Mouse (Mus musculus) heart, embryonic 16.5 days (tissue): ENCODE measurements around the gene Inca1. TPM values are rescaled to one million over a fixed set of nuclear protein-coding genes. Genes with fewer than 3 reads are reported as not detected.
A peak's percentile ranks its signal among the peaks of the same experiment; 100 is the strongest.

ENCODE experiments used
- ATAC-seq: fragments of 200-750 bp; cut with Nextera tagmentation; replicated peaks from 2 replicates; pipeline ENCODE4 v1.8.0; 2017; ENCODE audit warnings: moderate number of reproducible peaks; ENCODE audit not compliant: insufficient read depth, low FRiP score; ENCODE audit errors: extremely low read depth
- H3K27ac ChIP-seq: fragments of 300-500 bp; sonication (generic); 2 replicates; pipeline ENCODE4 v1.5.1; 2014; ENCODE audit warnings: mild to moderate bottlenecking, low read length, control low read depth, moderate library complexity
- H3K27me3 ChIP-seq: fragments of 300-500 bp; sonication (generic); 2 replicates; pipeline ENCODE4 v1.6.1; 2014; ENCODE audit warnings: low read length, mixed read lengths; ENCODE audit not compliant: control insufficient read depth, insufficient read depth
- H3K36me3 ChIP-seq: fragments of 300-500 bp; sonication (generic); 2 replicates; pipeline ENCODE4 v1.6.1; 2014; ENCODE audit not compliant: control insufficient read depth, insufficient read depth
- H3K4me1 ChIP-seq: fragments of 300-500 bp; sonication (generic); 2 replicates; pipeline ENCODE4 v1.6.1; 2014; ENCODE audit warnings: low read length, mixed read lengths; ENCODE audit not compliant: control insufficient read depth, insufficient read depth
- H3K4me2 ChIP-seq: fragments of 300-500 bp; sonication (generic); 2 replicates; pipeline ENCODE4 v1.6.1; 2014; ENCODE audit warnings: low read depth, mild to moderate bottlenecking, control low read depth, low read length
- H3K4me3 ChIP-seq: fragments of 300-500 bp; sonication (generic); 2 replicates; pipeline ENCODE4 v1.5.1; 2014; ENCODE audit warnings: mild to moderate bottlenecking, control low read depth, low read length
- H3K9ac ChIP-seq: fragments of 300-500 bp; sonication (generic); 2 replicates; pipeline ENCODE4 v1.6.1; 2014; ENCODE audit warnings: low read length, control low read depth
- H3K9me3 ChIP-seq: fragments of 300-500 bp; sonication (generic); replicated peaks from 2 replicates; pipeline ENCODE4 v1.6.1; 2016; ENCODE audit warnings: low read length; ENCODE audit not compliant: control insufficient read depth
- WGBS: fragments of 180-500 bp; shearing (Covaris S2); extraction: QIAGEN DNeasy Blood & Tissue Kit; methylation state at CpG from one replicate; pipeline ENCODE4 v1.1.7; 2014; 5-methylcytosine and 5-hydroxymethylcytosine counted together
- polyA plus RNA-seq: library from polyadenylated mRNA; unstranded; fragments of >200 nt; fragmentation: Nextera tagmentation; extraction: Ambion mirVana; gene quantifications from 2 replicates; pipeline ENCODE4 v1.2.1, GENCODE M21; 2015

The Inca1 gene
- polyA plus RNA-seq, 1 experiment from 2014 or later: 1.2 TPM

GRCm38 (mm10) chr11:70693504-70693903, 6.5 kb downstream of the Inca1 start:
- WGBS: 41% methylated on average over 3 of the region's 3 CpGs
- H3K27ac ChIP-seq: no peak overlapping the region

GRCm38 (mm10) chr11:70689578-70689977, 10.4 kb downstream of the Inca1 start:
- Histone ChIP-seq H3K4me2 (no peak overlapping the region), H3K9ac (no peak overlapping the region), H3K36me3 (peaks cover 4% of the 10 kb centered on the region; the same call in 1 of the 2 replicates), H3K27me3 (no peaks in the 10 kb centered on the region), H3K27ac (no peak overlapping the region), H3K4me3 (no peak overlapping the region), H3K4me1 (peaks cover 23% of the 10 kb centered on the region), H3K9me3 (no peaks in the 10 kb centered on the region)
- 40% methylated on average over 4 of the region's 4 CpGs for WGBS
- no peak for ATAC-seq

More at GRCm38 (mm10) chr11:70693504-70693903, 6.5 kb downstream of the Inca1 start:
- Histone ChIP-seq H3K4me3 (no peak overlapping the region), H3K27me3 (no peaks in the 10 kb centered on the region), H3K9ac (no peak overlapping the region), H3K9me3 (no peaks in the 10 kb centered on the region), H3K4me2 (no peak overlapping the region), H3K4me1 (peaks cover 11% of the 10 kb centered on the region), H3K36me3 (no peaks in the 10 kb centered on the region)
- no peak for ATAC-seq

- peaks cover 11% of the 10 kb centered on the region; the same call in 1 of the 2 replicates for H3K36me3 ChIP-seq
- H3K9me3 ChIP-seq: no peaks in the 10 kb centered on the region
- peak overlapping the region; percentile 86 for H3K4me3 ChIP-seq
- no peak for ATAC-seq
- peak overlapping the region; percentile 93 for H3K4me2 ChIP-seq
- 16% methylated on average over 8 of the region's 8 CpGs for WGBS
- peak overlapping the region; percentile 92 for H3K9ac ChIP-seq
- H3K27me3 ChIP-seq: no peaks in the 10 kb centered on the region
- H3K4me1 ChIP-seq: peaks cover 23% of the 10 kb centered on the region
- peak overlapping the region; percentile 92 for H3K27ac ChIP-seq
Observed at GRCm38 (mm10) chr11:70688372-70688771, 11.6 kb downstream of the Inca1 start.

- Histone ChIP-seq H3K4me3 (peak within 1 kb of the TSS; percentile 86), H3K9me3 (no peaks in the 10 kb centered on the region), H3K9ac (peak within 1 kb of the TSS; percentile 92), H3K36me3 (peaks cover 11% of the 10 kb centered on the region; the same call in 1 of the 2 replicates), H3K4me1 (peaks cover 23% of the 10 kb centered on the region), H3K27ac (peak within 1 kb of the TSS; percentile 92), H3K4me2 (peak within 1 kb of the TSS; percentile 93), H3K27me3 (no peaks in the 10 kb centered on the region)
- under 1% methylated on average over 55 of the region's 55 CpGs for WGBS
- peak; percentile 86 for ATAC-seq
Observed at GRCm38 (mm10) chr11:70687601-70688199, 12.3 kb downstream of the Inca1 start, which contains the start of gene Camta2. TSS of gene Camta2 (minus strand) at chr11:70688105.

GRCm38 (mm10) chr11:70686901-70687566, 12.9 kb downstream of the Inca1 start:
- 3% methylated on average over 16 of the region's 16 CpGs for WGBS

GRCm38 (mm10) chr11:70683640-70684039, 16.3 kb downstream of the Inca1 start:
- ATAC-seq: no peak
- Histone ChIP-seq H3K36me3 (peaks cover 19% of the 10 kb centered on the region; the same call in 1 of the 2 replicates), H3K4me2 (no peak overlapping the region), H3K27me3 (no peaks in the 10 kb centered on the region), H3K4me3 (no peak overlapping the region), H3K4me1 (peaks cover 19% of the 10 kb centered on the region), H3K9me3 (no peaks in the 10 kb centered on the region), H3K9ac (no peak overlapping the region), H3K27ac (no peak overlapping the region)
- WGBS: 83% methylated on average over 5 of the region's 5 CpGs

More at GRCm38 (mm10) chr11:70686901-70687566, 12.9 kb downstream of the Inca1 start:
- peaks cover 27% of the 10 kb centered on the region for H3K4me1 ChIP-seq
- H3K4me2 ChIP-seq: peak overlapping the region; percentile 93
- peak; percentile 47 for ATAC-seq
- peaks cover 11% of the 10 kb centered on the region; the same call in 1 of the 2 replicates for H3K36me3 ChIP-seq
- no peaks in the 10 kb centered on the region for H3K9me3 ChIP-seq
- H3K4me3 ChIP-seq: peak overlapping the region; percentile 86
- H3K9ac ChIP-seq: peak overlapping the region; percentile 92
- H3K27ac ChIP-seq: peak overlapping the region; percentile 92
- H3K27me3 ChIP-seq: no peaks in the 10 kb centered on the region

GRCm38 (mm10) chr11:70681897-70682581, 17.9 kb downstream of the Inca1 start:
- Histone ChIP-seq H3K9ac (peak overlapping the region; percentile 46), H3K27ac (no peak overlapping the region), H3K4me2 (peak overlapping the region; percentile 28; the same call in 1 of the 2 replicates), H3K27me3 (no peaks in the 10 kb centered on the region), H3K36me3 (peaks cover 19% of the 10 kb centered on the region; the same call in 1 of the 2 replicates), H3K9me3 (no peaks in the 10 kb centered on the region), H3K4me1 (peaks cover 11% of the 10 kb centered on the region), H3K4me3 (no peak overlapping the region)
- peak; percentile 67; the same call in 1 of the 2 replicates for ATAC-seq
- 35% methylated on average over 11 of the region's 11 CpGs for WGBS

GRCm38 (mm10) chr11:70681170-70681569, 18.8 kb downstream of the Inca1 start:
- Histone ChIP-seq H3K4me2 (no peak overlapping the region), H3K9me3 (no peaks in the 10 kb centered on the region), H3K27me3 (no peaks in the 10 kb centered on the region), H3K9ac (no peak overlapping the region), H3K4me1 (peaks cover 6% of the 10 kb centered on the region), H3K4me3 (no peak overlapping the region), H3K27ac (no peak overlapping the region), H3K36me3 (peaks cover 19% of the 10 kb centered on the region; the same call in 1 of the 2 replicates)
- ATAC-seq: no peak
- WGBS: 66% methylated on average over 12 of the region's 12 CpGs
